Mouse (Mus musculus) liver, embryonic 14.5 days (tissue): ENCODE results near the gene Igf2r.

Experiments used
- CTCF ChIP-seq: IDR thresholded peaks from 2 replicates; pipeline ENCODE4 v1.5.1; 2016; ENCODE audit warnings: antibody characterized with exemption, low read depth, control low read depth
- EP300 ChIP-seq: IDR thresholded peaks from 2 replicates; pipeline ENCODE4 v1.6.1; 2016; ENCODE audit warnings: antibody characterized with exemption, low read depth

- TF ChIP-seq CTCF (no peak), EP300 (no peak)
Observed at GRCm38 (mm10) chr17:12672285-12672790, 97.1 kb downstream of the Igf2r start.
